Mouse (Mus musculus): ENCODE data around the gene Ms4a4a.
A peak's percentile ranks its signal among the peaks of the same experiment; 100 is the strongest.
"Not testable (repeated sequence)": the region's sequence is repeated elsewhere in the genome, so short reads cannot be mapped to it uniquely, and the experiment has no call there.

Gene Ms4a4a

DNA sequence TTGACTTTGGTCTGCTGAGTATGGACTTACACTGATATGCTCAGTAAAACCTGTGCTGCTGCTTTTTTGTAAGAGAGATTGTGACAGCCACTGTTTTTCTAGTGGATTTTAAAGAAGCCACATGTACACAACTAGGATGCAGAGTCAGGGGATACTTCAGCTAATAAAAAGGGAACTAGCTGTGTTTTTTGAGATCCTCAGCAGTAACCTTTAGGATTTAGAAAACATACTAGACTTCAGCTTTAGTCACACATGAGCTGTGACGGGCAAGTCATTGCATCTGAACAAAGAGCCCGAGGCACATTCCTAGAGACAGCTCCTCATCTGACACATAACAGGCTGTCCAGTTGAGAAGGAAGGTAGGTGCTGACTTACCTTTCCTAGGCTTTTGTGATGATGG is at the start of gene Ms4a4a:
TSS of gene Ms4a4a (plus strand) at position 251 of the 400 bp plus-strand sequence.
- DNase-seq, result no peak

DNA sequence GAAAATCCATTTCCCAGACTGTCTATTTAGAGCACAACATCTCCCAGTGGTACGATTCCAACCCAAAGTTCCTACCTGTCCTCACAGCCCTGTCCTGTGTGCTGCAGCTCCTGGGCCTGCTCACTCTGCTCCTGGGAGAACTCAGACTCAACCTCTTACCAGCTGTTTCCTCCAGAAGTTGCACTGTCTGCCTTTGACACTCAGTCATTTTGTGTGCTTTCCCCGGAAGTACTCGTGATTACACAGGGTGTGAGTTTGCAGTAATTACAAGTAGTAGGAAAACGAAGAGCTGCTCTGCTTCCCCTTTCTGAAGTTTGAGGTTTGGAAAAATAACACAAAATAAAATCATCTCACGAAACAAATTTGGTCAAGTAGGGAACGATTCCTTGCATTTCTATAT is 39.4 kb upstream of the Ms4a4a start, which contains the start of gene Ms4a7:
TSS of gene Ms4a7 (minus strand) at position 215 of the 400 bp plus-strand sequence.
- no peak for DNase-seq

DNA sequence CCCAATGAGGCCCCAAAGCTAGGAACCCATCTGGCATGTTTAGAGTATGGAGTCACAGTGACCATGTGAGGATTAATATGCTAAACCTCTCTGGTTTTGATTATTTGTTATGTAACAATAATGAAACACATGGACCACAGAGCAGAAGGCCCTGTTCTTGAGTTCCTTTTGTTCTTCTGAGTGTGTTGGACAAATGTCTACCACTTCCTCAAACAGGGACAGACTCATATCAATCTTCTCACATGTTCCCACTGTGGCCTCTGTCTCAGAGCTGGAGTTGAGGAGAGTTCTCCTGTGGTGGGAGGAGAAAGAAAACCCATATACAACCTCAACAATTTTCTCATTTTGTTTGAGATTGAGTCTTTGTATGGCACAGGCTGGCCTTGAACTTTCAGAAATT is 32.2 kb upstream of the Ms4a4a start:
- DNase-seq, result no peak

DNA sequence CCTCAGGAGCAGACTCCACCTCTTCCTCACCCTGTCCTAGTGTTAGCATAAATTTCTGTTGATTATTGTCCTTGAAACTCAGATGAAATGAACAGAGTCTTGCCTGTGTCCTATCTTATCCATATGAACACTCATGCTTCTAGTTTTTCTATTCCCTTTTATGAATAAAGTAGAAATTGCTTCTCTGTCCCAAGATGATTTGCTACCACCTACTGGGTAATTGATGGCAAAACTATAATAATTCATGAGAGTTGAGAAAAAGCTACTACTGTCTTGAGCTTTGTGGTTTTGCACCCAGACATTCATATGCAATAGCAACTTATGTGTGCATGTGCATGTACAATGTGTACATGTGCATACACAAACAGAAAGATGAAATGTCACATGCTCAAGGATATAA is 31.3 kb upstream of the Ms4a4a start:
- no peak for DNase-seq

DNA sequence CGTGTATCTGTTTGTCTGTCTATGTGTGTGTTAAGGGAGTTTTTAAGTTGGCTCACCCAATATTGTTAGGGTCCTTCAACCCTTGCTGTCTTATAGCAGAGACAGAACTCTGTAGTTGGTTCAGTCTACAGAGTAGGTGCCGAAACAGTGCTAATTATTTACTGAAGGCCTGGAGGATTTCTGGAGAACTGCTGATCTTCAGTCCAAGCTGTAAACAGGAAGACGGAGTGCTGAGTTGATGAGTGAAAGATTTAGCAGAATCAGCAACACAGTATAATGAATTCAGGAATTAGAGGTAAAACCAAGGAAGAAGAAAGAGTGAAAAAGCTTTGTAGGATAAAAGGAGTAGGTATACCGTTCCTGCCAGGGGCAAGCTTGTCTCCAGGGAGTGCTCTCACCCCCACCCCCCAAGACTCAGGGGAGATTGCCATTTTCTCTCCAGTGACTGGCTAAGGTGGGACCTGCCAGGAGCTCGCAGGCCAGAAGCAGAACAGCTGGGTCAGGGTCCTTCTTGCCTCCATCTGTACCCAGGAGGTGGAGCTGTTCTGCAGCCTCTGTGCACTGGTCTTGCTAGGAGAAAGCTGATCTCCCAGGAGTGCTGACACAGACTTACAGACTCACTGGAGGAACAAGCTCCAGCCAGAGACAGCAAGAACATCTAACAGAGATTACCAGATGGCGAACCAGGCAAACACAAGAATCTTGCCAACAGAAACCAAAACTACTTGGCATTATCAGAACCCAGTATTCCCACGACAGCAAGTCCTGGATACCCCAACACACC is 25.4 kb upstream of the Ms4a4a start:
- peak; percentile 7 for DNase-seq

DNA sequence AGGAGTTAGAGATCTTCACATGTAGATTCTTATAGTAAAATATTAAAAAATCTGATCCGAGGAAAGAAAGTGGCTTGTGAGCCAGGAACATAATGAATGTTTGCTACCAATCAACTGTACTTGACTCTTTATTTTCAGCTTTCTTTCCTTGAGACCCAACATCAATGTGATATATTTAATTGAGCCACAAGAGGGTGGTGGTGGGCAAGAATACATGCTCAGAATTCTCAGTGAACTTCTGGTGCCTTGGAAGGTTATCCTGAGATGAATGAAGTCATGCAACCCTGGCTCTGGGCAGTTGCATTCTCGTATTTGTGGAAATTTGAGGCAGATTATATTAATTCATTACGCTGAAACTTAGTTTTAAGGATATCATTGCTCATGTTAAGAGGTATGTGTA is 23.4 kb upstream of the Ms4a4a start:
- no peak for DNase-seq

DNA sequence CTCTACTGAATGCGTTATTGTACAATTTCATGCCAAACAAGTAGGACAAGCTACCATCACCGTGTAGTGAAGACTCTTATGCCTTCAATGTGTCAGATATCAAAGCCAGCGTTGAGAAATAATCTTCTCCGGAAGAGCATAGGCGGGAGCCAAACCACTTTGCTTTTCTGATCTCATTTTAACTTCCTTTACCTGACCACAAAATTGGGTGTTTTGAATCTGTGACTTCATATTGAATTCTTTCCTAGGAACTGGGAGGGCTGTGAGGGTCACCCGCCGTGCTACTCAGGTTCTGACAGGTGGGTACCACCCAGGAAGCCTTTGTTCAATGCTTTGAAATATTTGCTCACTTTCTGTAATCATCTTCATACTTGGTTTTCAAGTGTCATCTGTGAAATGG is 19.6 kb upstream of the Ms4a4a start:
- no peak for DNase-seq

DNA sequence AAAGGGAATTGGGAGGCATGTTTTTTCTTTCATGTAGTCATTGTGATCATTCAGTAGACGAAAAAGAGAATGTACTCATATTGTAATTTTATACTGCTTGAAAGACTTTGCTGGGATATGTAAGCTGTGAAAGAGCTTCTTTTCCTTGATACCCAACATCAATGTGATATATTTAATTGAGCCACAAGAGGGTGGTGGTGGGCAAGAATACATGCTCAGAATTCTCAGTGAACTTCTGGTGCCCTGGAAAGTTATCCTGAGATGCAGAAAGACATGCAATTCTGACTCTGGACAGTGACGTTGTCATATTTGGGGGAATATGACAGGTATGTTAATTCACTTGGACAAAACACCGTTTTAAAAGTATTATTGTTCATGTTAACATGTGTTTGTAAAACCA is 15.2 kb upstream of the Ms4a4a start:
- no peak for DNase-seq

DNA sequence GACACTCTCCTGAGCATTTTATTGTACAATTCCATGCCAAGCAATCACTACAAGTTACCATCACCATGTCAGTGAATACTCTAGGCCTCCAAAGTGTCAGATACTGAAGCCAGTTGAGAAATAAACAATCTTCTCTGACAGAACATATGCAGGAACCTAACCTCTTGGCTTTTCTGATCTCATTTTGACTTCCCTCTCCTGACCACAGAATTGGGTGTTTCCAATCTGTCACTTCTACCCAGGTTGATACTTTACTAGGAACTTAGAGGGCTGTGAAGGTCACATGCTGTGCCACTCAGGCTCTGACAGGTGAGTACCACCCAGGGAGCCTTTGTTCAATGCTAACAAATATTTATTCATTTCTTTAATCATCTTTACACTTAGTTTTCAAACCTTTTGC is 13.3 kb upstream of the Ms4a4a start:
- DNase-seq, result no peak

DNA sequence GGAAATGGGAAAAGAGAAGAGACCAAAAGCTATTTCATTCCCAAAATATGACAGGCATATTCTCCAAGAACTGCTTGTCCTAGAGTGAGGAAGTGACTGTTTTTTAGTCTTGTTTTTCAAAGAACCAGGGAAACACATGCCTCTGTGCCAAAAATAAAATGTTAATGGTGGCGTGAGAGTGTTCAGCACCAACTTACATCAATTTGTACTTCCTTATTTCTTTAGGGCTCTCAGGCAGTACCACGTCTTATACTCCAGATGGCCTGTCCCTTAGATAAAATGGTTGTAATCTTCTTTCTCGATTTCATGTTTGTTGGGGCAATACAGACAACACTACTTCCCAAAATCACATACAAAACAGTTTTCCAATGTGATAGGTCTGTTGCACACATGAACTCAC is 7.0 kb upstream of the Ms4a4a start:
- DNase-seq, result no peak

DNA sequence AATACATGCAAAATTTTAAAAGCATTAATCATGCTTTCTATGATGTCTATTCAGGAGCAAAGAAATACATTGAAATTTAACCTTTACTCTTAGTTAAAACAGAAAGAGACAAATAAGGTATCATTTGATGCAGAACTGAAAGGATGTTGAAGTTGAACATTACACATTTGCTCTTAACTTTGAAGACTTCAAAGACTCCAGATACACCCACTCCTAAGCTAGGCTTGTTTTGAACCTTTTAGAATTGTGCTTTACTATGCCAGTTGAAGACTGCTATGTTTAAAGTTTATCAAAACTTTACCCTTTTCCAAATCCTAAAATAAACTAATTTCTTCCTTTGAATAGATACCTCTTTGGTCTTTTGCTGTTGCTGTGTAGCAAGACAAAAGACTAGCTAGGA is 4.1 kb upstream of the Ms4a4a start:
- DNase-seq, result no peak

DNA sequence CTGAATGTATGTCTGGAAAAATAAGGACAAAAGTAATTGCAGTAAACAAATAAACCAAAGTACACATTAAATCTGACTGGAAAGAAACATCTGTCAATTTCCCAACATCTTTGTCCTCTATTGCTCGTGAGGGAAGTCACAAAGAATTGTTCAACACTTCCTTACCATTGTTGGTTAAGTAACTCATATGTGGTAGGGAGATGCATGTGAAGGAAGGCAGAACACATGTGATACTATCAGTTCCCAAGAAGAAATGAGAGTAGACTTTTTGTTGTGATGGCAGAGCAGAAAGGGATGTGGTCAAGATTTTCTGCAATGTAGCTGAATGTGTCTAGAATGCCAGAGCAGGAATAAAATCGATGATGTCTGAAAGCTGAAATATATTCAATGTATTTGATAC is 1.1 kb downstream of the Ms4a4a start:
- no peak for DNase-seq

DNA sequence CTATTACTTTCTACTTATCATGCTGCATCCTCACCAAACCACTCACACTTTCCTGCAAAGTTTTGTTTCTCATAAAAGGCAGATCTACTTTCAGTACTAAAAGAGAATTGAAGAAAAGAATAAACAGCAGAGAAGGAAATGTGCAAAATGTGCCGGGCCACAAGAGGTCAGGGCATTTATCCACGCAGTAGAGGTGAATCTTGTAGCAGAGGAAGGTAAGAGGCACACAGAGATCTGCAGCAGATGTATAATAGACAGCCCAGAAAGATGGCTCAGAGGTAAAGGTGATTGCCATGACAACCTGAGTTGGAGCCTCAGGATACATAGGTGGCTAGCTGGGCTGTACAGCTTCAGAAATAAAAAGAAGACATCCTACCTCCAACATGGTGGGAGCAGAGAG is 11.8 kb downstream of the Ms4a4a start:
- DNase-seq, result no peak

DNA sequence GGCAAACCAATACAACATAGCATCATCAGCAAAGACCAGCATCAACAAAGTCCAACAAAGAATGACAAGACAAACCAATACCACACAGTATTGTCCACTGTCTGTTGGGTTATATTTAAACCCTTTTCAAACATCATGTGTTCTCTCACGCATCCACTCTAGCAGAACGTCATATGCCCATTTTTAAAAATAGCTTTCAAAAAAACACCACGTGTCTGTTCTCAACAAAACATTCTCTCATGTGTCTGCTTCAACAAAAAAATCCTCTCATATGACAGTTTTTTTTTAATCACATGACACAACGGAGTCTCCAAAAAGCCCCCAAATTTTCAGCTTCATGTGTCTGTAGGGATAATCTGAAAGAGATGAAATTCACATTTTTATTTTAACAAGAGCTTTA is 12.4 kb downstream of the Ms4a4a start:
- DNase-seq, result no peak

DNA sequence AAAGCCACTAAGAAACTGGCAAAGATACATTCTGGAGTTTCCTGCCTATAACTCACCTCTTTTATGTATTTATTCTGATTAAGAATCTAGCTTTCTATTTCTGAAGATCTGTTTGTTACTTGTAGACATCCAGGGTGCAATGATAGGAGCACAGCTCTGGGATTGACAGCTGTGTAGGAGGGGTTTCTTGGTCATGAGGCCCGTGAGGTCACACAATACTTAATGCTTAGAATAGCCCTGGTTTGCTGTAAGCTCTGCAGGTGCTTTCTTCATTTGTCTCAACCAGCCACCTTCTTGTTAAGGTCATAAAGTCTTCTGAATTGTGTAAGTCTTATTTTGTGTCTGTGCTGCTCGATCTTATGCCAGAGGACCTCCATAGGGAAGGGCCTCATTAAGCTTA is 13.6 kb downstream of the Ms4a4a start:
- no peak for DNase-seq

DNA sequence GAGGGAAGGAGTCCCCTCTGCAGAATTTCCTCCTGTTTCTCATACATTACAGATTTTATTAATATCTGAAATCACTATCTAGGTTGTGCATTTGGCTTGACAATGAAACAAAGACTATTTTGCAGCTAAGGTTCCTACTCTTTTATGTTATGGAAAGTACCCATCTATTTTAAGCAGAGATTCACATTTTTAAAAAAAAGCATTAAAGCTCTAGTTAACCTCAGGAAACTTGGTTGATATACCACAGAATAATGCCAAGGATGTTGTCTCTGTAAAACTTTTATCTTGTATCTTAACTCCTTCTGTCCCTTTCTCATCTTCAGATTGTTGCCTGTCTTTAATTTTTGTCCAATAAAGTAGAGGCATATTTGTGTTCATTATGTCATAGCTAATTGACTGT is 20.4 kb downstream of the Ms4a4a start:
- DNase-seq, result no peak

DNA sequence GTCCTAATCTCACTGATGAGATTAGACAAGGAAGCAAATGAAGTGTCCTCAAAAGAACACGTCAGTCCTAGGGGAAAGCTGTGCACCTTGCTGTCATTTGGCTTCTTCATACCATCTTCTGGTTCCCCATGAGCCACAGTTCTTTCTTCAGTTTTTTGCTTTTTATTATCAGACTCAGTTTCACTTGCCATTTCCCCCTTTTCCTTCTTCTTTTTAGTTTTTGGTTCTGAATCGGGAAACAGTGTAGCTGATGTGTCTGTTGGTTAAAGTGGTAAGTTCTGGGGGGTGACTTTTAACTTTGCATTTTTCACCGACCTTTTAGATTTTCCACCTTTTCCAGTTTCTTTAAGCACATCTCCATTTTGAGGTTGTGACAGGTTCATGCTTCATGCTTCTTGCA is 29.2 kb downstream of the Ms4a4a start, which contains the start of gene Ms4a4c:
TSS of gene Ms4a4c (plus strand) at position 244 of the 400 bp plus-strand sequence.
- DNase-seq, result no peak

DNA sequence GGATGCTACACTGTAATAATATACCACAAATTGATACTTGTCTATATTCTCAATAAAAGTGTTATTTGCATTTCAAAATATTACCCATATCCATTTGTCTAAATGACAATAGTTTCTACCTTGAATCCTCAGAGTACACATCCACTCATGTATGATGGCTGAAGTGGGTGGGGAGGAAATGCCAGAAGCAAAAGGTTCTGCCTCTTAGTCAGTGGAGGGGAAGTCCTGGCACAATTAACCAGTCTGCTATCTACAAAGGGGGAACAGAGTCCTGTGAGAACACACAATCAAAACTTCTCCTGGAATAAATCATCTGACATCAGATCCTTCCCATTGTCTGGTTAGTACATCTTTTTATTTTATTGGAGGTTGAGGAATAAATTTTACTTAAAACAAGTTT is 32.1 kb downstream of the Ms4a4a start:
- DNase-seq, result no peak

DNA sequence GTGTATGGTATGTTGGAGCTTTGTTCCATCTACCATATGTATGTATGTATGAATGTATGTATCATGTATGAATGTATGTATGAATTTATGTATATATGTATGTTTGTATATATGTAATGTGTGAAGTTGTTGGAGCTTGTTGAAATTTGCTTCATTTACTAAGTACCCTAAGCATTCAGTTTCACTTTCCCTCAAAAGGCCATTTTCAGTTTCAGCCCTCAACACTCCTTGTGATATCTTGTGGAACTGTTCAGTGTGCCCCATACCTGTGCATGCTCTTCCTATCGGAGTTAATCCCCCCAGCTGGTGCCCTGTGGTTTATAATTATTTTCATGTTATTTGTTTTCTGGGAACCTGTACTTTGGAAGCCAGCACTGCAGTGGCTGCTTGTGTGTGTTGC is 33.3 kb downstream of the Ms4a4a start:
- DNase-seq, result no peak

DNA sequence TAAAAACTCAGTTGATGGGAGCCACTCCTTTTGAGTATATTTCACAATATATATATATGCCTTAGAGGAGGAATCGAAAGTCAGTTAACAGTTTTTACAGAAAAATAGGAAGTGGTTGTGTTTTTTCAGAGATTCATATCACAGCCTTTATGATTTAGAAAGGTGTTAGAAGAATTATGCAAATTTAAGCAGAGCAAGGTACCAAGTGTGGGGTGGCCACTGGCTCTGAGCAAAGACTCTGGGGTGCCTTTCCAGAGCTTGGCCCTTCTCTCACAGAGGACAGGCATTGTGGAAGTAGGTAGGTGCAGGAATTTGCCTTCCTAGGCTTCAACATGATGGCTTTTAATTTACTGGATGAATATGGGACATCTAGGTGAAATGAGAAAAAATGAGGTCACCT is 36.3 kb downstream of the Ms4a4a start:
- no peak for DNase-seq

DNA sequence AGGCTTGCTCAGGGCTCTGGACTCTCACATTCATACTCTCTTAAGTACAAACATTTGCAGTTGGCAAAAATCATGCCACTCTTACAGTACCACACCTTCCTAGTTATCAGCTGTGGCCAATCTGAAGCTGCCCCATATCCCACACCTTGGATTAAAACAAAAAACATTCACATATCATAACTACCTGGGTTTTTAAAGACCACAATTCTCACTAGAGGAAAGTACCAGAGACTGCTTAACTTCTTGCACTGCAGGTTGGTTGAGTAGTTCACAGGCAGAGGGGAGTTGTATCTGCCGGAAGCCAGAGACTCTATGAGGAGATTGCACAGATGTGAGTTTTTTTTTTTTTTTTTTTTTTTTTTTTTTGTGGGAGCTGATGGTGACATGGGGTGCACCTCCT is 38.8 kb downstream of the Ms4a4a start:
- DNase-seq, result no peak

DNA sequence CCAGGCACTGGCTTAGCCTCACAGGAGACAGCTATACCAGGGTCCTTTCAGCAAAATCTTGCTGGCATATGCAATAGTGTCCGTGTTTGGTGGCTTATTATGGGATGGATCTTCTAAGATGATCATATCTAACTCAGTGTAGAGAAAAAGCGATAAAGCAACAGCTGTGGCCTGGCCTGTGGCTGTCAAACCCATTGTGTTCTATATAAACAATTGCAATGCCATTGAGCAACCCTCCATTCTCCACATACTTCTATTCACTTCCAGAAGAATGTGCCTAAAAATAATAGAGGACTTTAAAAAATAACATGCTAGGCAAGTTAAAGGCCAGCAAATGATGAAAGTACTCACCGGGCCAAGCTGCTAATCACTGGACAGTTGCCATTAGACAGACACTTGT is 40.3 kb downstream of the Ms4a4a start:
- no peak for DNase-seq

DNA sequence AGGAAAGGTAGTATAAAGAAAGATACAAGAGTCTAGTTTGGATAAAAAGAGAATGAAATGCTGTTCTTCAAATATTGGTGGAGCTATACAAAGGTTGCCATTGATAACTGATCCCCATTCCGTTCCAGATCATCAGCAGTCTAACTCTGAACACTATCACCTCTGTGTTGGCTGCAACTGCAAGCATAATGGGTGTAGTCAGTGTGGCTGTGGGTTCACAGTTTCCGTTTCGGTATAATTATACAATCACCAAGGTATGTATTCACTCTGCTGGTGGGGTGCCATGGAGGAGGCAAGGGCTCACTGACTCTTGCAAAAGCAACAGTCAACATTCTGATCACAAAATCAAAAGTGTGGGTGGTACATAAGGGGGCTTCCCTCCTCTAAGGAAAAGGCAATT is 43.5 kb downstream of the Ms4a4a start:
- DNase-seq, result not testable (repeated sequence)

DNA sequence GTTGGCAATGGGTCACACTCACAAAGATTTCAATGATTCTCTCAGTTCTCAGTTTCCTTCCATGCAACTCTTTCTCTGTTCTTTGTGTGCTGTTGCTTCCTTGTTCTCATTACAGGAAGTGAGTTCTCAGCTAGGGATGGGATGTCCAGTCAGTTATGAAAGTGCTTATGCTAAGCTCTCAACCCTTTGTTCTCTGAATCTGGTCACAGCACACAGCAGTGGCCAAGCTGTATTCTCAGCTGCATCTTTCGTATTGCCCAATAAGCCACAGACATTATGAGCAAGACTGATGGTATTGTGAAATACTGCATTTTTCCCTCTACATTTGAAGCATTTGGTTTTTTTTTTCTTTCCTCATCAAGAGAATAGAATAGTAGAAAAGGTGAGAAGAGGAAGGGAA is 55.9 kb downstream of the Ms4a4a start:
- DNase-seq, result not testable (repeated sequence)
